Mouse (Mus musculus): ENCODE results near the gene Ift22. TPM values are rescaled to one million over a fixed set of nuclear protein-coding genes. Genes with fewer than 3 reads are reported as not detected.
A peak's percentile ranks its signal among the peaks of the same experiment; 100 is the strongest.

Gene Ift22
- 136 and 142 TPM in 2 replicates for polyA plus RNA-seq (2015; fragmentation: Nextera tagmentation; extraction: Ambion mirVana)

GRCm38 (mm10) chr5:136907991-136908857 is at the start of gene Ift22:
Gene Ift22, plus strand, starts transcription at chr5:136908150.
- Histone ChIP-seq H3K27me3 (replicated peaks; ENCODE audit: control insufficient read depth, insufficient read depth, low read length) (no peaks in the 10 kb centered on the region), H3K9ac (ENCODE audit: low read depth, low read length) (peak within 1 kb of the TSS; percentile 85), H3K4me2 (ENCODE audit: low read length) (peak within 1 kb of the TSS; percentile 68), H3K9me3 (ENCODE audit: control insufficient read depth, low read length) (no peaks in the 10 kb centered on the region), H3K36me3 (ENCODE audit: control insufficient read depth, insufficient read depth, low read length) (peaks cover 16% of the 10 kb centered on the region), H3K4me3 (ENCODE audit: low read length) (peak within 1 kb of the TSS; percentile 82), H3K4me1 (ENCODE audit: control insufficient read depth, insufficient read depth, low read depth, low read length) (peaks cover 12% of the 10 kb centered on the region), H3K27ac (ENCODE audit: low read depth, low read length) (peak within 1 kb of the TSS; percentile 66)
- WGBS = 9% methylated on average over 32 of the region's 32 CpGs
- ATAC-seq = peak; percentile 97

DNA sequence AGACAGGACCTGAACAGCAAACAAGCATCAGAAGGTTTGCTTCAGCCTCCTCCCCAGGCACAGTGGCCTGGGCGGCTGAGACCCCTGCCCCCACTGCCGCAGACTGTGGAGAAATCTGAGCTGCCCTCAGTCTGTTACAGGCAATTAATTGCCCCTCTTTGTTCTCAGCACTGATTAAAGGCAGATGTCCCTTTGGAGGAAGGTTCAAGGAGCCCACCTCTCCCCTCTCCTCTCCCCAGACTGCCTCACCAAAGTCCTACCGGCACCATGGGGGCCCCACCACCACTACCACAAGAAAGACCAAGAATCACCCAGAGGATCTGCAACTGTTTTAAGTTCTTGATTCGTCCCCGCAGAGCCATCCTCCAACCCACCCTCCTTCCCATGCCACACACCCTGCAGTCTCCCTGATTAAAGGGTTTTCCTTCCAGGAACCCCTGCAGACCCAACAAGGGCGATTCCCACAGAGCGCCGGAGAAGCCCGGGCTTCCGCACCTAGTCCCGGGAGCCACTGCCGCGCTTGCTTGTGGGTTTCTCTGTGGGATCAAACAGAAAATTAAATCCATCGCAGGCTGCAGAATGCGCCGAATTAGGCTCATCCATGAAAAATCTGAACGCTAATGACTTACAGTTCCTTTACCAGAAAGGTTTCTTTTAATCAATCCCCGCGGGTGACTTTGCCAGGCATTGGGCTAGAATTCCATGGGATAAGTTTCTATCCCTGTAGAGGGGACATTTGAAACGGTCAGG is 46.6 kb upstream of the Ift22 start:
- Histone ChIP-seq H3K4me1 (ENCODE audit: control insufficient read depth, insufficient read depth, low read depth, low read length) (peaks cover 9% of the 10 kb centered on the region), H3K4me2 (ENCODE audit: low read length) (peak overlapping the region; percentile 45), H3K27ac (ENCODE audit: low read depth, low read length) (no peak overlapping the region), H3K36me3 (ENCODE audit: control insufficient read depth, insufficient read depth, low read length) (no peaks in the 10 kb centered on the region), H3K4me3 (ENCODE audit: low read length) (no peak overlapping the region), H3K27me3 (replicated peaks; ENCODE audit: control insufficient read depth, insufficient read depth, low read length) (no peaks in the 10 kb centered on the region), H3K9ac (ENCODE audit: low read depth, low read length) (no peak overlapping the region), H3K9me3 (ENCODE audit: control insufficient read depth, low read length) (no peaks in the 10 kb centered on the region)
- WGBS = 15% methylated on average over 20 of the region's 20 CpGs
- ATAC-seq = no peak

GRCm38 (mm10) chr5:136862806-136863205 is 45.1 kb upstream of the Ift22 start:
- H3K27ac ChIP-seq (ENCODE audit: low read depth, low read length) = no peak overlapping the region
- WGBS = 59% methylated on average over 4 of the region's 4 CpGs

GRCm38 (mm10) chr5:136863276-136863675 is 44.7 kb upstream of the Ift22 start:
- no peak for ATAC-seq
- H3K4me1 ChIP-seq (ENCODE audit: control insufficient read depth, insufficient read depth, low read depth, low read length) = peaks cover 9% of the 10 kb centered on the region
- H3K4me3 ChIP-seq (ENCODE audit: low read length) = no peak overlapping the region
- H3K9ac ChIP-seq (ENCODE audit: low read depth, low read length) = no peak overlapping the region
- no peaks in the 10 kb centered on the region for H3K36me3 ChIP-seq (ENCODE audit: control insufficient read depth, insufficient read depth, low read length)
- H3K27me3 ChIP-seq (replicated peaks; ENCODE audit: control insufficient read depth, insufficient read depth, low read length) = no peaks in the 10 kb centered on the region
- 55% methylated on average over 9 of the region's 9 CpGs for WGBS
- no peaks in the 10 kb centered on the region for H3K9me3 ChIP-seq (ENCODE audit: control insufficient read depth, low read length)
- no peak overlapping the region for H3K27ac ChIP-seq (ENCODE audit: low read depth, low read length)
- no peak overlapping the region for H3K4me2 ChIP-seq (ENCODE audit: low read length)

More at GRCm38 (mm10) chr5:136862806-136863205, 45.1 kb upstream of the Ift22 start:
- H3K36me3 ChIP-seq (ENCODE audit: control insufficient read depth, insufficient read depth, low read length) = no peaks in the 10 kb centered on the region
- H3K4me2 ChIP-seq (ENCODE audit: low read length) = no peak overlapping the region
- no peak overlapping the region for H3K4me3 ChIP-seq (ENCODE audit: low read length)
- no peaks in the 10 kb centered on the region for H3K27me3 ChIP-seq (replicated peaks; ENCODE audit: control insufficient read depth, insufficient read depth, low read length)
- H3K4me1 ChIP-seq (ENCODE audit: control insufficient read depth, insufficient read depth, low read depth, low read length) = peaks cover 9% of the 10 kb centered on the region
- no peak for ATAC-seq
- H3K9me3 ChIP-seq (ENCODE audit: control insufficient read depth, low read length) = no peaks in the 10 kb centered on the region
- no peak overlapping the region for H3K9ac ChIP-seq (ENCODE audit: low read depth, low read length)

DNA sequence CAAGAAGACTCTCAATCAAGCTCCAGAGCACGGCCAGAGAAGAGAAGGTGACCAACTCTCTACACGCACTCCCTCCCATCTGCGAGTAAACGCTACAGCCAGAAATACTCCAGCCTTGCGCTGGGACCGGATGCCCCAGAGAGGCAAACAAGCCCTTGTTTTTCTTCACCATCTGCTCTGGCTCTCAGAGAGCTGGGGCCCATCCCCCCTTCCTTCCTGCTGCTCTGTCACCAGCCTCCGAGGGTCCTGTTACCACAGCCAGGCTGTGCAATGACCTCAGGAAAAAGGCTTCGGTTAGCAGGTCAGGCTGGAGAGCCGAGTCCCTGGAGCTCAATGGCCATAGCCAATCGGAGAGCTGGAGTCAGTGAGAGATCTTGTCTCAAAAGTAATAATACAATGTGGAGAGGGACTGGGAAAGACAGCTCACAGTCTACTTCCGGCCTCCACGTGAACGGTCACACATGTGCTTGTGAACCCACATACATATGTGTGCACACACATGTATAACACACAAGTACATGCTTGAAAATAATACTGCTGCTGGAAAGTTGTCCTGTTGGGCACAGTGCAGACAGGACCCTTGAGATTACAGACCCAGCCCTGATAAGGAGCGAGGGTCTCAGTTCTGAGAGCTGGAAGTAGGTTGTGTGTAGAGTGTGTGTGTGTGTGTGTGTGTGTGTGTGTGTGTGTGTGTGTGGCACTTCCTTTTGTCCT is 43.8 kb upstream of the Ift22 start:
- WGBS = 17% methylated on average over 14 of the region's 14 CpGs
- H3K27me3 ChIP-seq (replicated peaks; ENCODE audit: control insufficient read depth, insufficient read depth, low read length) = no peaks in the 10 kb centered on the region
- ATAC-seq = peak; percentile 71
- peaks cover 9% of the 10 kb centered on the region for H3K4me1 ChIP-seq (ENCODE audit: control insufficient read depth, insufficient read depth, low read depth, low read length)
- no peaks in the 10 kb centered on the region for H3K9me3 ChIP-seq (ENCODE audit: control insufficient read depth, low read length)
- no peak overlapping the region for H3K9ac ChIP-seq (ENCODE audit: low read depth, low read length)
- no peak overlapping the region for H3K27ac ChIP-seq (ENCODE audit: low read depth, low read length)
- H3K4me3 ChIP-seq (ENCODE audit: low read length) = no peak overlapping the region
- H3K4me2 ChIP-seq (ENCODE audit: low read length) = no peak overlapping the region
- H3K36me3 ChIP-seq (ENCODE audit: control insufficient read depth, insufficient read depth, low read length) = no peaks in the 10 kb centered on the region

- H3K36me3 ChIP-seq (ENCODE audit: control insufficient read depth, insufficient read depth, low read length) = no peaks in the 10 kb centered on the region
- H3K9me3 ChIP-seq (ENCODE audit: control insufficient read depth, low read length) = no peaks in the 10 kb centered on the region
- peaks cover 3% of the 10 kb centered on the region; the same call in 1 of the 2 replicates for H3K4me1 ChIP-seq (ENCODE audit: control insufficient read depth, insufficient read depth, low read depth, low read length)
- H3K4me2 ChIP-seq (ENCODE audit: low read length) = no peak overlapping the region
- H3K4me3 ChIP-seq (ENCODE audit: low read length) = no peak overlapping the region
- WGBS = 81% methylated on average over 5 of the region's 5 CpGs
- no peak overlapping the region for H3K9ac ChIP-seq (ENCODE audit: low read depth, low read length)
- ATAC-seq = no peak
- no peak overlapping the region for H3K27ac ChIP-seq (ENCODE audit: low read depth, low read length)
- no peaks in the 10 kb centered on the region for H3K27me3 ChIP-seq (replicated peaks; ENCODE audit: control insufficient read depth, insufficient read depth, low read length)
These were observed 40.2 kb upstream of the Ift22 start for GRCm38 (mm10) chr5:136867706-136868105.

- H3K9me3 ChIP-seq (ENCODE audit: control insufficient read depth, low read length) = no peaks in the 10 kb centered on the region
- H3K27ac ChIP-seq (ENCODE audit: low read depth, low read length) = no peak overlapping the region
- H3K4me1 ChIP-seq (ENCODE audit: control insufficient read depth, insufficient read depth, low read depth, low read length) = no peaks in the 10 kb centered on the region
- H3K36me3 ChIP-seq (ENCODE audit: control insufficient read depth, insufficient read depth, low read length) = no peaks in the 10 kb centered on the region
- WGBS = 64% methylated on average over 10 of the region's 10 CpGs
- H3K4me2 ChIP-seq (ENCODE audit: low read length) = no peak overlapping the region
- H3K9ac ChIP-seq (ENCODE audit: low read depth, low read length) = no peak overlapping the region
- no peaks in the 10 kb centered on the region for H3K27me3 ChIP-seq (replicated peaks; ENCODE audit: control insufficient read depth, insufficient read depth, low read length)
- no peak for ATAC-seq
- no peak overlapping the region for H3K4me3 ChIP-seq (ENCODE audit: low read length)
These were observed 38.4 kb upstream of the Ift22 start for GRCm38 (mm10) chr5:136869451-136870114.

- Histone ChIP-seq H3K27me3 (replicated peaks; ENCODE audit: control insufficient read depth, insufficient read depth, low read length) (no peaks in the 10 kb centered on the region), H3K4me1 (ENCODE audit: control insufficient read depth, insufficient read depth, low read depth, low read length) (no peaks in the 10 kb centered on the region), H3K9me3 (ENCODE audit: control insufficient read depth, low read length) (no peaks in the 10 kb centered on the region), H3K4me3 (ENCODE audit: low read length) (no peak overlapping the region), H3K36me3 (ENCODE audit: control insufficient read depth, insufficient read depth, low read length) (peaks cover 4% of the 10 kb centered on the region), H3K27ac (ENCODE audit: low read depth, low read length) (no peak overlapping the region), H3K9ac (ENCODE audit: low read depth, low read length) (no peak overlapping the region), H3K4me2 (ENCODE audit: low read length) (no peak overlapping the region)
- 86% methylated on average over 8 of the region's 8 CpGs for WGBS
- no peak for ATAC-seq
These were observed 35.5 kb upstream of the Ift22 start for GRCm38 (mm10) chr5:136872417-136872816.

Data from hindbrain, embryonic 16.5 days (tissue).